Mouse (Mus musculus): ENCODE data around the gene Adk.

DNA sequence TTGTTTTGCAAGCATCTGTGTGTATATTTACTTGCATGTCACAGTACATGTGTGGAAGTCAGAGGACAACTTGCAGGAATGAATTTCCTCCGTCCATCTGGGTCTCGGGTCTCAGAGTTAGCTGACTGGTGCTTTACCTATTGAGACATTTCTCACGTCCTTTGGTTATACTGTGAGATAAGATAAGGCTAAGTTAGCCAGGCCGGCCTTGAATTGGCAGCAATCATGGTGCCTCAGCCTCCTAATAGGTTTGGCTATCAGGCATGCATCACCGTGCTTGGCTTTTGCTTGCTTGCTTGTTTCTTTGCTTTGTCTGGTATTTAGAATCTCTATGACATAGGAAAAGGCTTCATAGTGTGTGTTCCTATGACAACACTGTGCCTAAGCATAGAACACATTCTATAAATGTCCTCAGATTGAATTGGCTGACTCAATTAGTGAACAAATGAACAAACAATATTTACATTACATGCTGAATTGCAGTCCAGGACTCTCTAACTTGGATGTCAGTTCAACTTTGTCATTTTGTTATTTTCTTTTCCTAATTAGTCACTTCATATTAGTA is 169.3 kb downstream of the Adk start:
- TF ChIP-seq CTCF (IDR thresholded peaks at IDR 0.05; ENCODE audit: control insufficient read depth, insufficient read depth, low read length) (no peak), POLR2A (IDR thresholded peaks at IDR 0.05; ENCODE audit: borderline replicate concordance, control insufficient read depth, low read depth, low read length) (no peak)
